Mouse (Mus musculus) ovary, adult 10 weeks (tissue): ENCODE measurements around the gene Iqch. TPM values are rescaled to one million over a fixed set of nuclear protein-coding genes. Genes with fewer than 3 reads are reported as not detected.

ENCODE experiments used
- polyA plus RNA-seq: library from polyadenylated mRNA; stranded (reverse); fragments of 350-450 nt; fragmentation: Illumina TruSeq; extraction: RNeasy Lipid Tissue Mini Kit (QIAGEN cat#74804); gene quantifications from one replicate; pipeline ENCODE4 v1.2.3, GENCODE M21; 2014

Iqch gene
- polyA plus RNA-seq = 0.66 TPM

DNA sequence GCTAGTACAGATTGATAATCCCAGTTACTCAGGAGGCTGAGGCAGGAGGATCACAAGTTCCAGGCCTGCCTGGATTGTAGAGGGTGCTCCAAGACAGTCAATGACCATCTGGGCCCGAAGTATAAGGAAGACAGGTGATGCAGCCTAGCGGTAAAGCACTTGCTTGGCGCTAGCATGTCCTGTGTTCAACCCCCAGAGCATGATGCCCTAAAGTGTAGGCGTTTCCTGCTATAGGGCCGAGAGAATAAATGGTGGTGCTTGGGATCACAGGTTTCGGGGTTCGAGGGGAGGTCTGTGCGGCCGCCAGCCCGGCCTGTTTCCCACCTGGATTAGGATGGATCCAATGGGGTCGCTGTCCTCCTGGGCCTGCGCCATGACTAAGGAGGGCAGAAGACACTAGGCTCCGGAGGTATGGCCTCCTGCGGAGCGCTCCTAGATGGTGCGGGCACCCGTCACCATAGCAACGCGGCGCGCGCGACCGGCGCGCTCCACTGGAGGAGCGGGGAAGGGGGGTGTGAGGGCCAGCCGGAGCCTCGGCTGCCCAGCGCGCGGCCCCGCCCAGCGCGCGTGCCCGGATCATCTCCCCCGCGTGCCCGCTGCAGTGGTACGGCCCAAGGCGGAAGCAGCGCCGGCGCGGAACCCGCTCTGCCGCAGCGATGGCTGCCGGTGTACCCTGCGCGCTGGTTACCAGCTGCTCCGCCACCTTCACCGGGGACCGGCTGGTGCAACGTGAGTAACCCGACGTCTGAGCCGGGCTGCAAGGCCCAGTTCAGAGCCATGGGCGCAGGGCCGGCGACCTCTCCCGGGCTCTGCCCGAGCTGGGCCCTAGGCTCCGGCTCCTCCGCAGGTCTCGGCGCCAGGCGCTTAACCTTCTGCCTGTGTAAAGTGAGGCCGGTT lies at the start of gene Iqch, which contains the start of gene Aagab:
Gene Iqch (minus strand): TSS at position 451 of the 897 bp plus-strand sequence.
Gene Aagab (plus strand): TSS at position 618 of the 897 bp plus-strand sequence.

DNA sequence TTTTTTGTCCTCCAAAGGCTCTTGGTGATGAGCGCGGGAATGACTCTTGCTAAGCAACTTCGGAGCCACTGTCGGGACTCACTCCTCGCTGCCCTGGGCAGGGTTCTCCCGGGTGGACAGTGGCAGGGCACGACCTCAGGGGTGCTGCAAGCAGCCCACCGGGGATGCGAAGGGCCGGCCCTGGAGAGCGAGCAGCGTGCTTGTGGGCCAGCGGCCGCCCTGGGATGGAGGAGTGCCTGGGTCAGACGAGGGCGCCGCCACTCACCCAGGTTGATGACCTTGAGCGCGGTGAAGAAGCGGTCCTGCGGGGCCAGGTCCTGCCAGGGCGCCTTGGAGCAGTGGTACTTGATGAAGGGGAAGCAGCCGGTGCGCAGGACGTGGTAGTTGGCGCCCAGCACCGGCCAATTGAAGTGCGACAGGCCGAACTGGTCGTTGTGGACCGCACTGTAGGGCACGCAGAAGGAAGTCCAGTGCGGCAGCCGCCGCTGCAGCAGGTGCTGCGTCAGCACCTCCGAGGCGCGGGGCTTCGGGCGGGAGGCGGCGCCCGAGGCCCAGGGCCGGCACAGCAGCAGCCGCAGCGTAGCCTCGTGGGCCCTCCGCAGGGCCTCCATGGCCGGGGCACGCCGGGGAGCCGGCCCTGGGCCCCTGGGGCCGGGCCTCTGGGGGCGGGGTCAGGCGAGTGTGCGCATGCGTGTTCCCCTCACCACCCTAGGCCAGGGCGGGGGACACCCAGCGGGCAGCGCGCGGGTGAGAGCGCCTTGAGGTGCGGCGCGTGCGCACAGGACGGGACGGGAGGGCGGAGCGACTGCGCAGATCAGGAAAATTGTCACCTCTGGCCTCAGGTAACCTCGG lies 203.5 kb downstream of the Iqch start, which contains the start of gene 2300009A05Rik:
Gene 2300009A05Rik (minus strand): TSS at position 636 of the 852 bp plus-strand sequence.

DNA sequence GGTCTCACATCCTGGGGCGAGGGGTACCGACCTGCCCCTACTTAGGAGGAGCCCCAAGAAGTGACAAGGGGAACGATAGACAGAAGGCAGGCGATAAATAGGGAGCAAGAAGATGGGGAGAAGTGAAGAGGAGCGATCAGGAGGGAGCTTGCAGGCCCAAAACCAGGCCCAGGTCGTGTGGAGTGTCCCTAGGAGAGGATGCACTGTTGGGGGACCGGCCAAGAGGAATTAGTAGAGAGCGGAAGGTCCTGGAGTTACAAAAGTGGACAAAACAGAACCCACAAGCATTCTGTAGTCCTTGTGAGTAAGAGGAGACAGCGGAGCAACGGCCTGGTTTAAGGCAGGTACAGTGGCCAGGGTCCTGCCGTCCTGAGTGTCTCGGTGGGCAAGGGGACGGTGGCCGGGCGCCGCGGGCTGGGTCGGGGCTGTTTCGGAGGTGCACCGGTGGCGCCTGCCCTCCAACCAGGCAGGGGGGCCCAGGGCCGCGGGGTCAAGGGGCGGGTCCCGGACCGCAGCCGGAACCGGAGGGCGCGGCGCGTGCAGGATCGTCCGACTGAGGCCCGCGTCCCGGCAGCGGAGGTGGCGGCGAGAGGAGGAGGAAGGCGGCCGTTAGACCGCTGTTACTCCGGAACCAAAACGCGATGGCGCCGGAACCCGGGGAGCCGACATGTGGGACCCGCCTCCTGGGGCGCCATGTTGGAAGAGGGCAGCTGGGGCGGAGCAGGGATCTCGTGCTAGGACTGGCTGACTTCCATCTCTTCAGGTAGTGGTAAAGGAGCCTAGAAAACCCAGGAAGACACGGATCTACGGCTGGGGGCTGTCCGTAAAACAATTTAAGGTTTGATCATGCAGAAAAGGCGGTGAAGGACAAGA lies 224.8 kb downstream of the Iqch start, which contains the start of gene Map2k5:
Gene Map2k5 (minus strand): TSS at position 633 of the 873 bp plus-strand sequence.

Other genes starting within 250 kb of the Iqch start
- gene Map2k5, start 224.6 kb downstream of the Iqch start, polyA plus RNA-seq = 19.5 TPM
- gene 2300009A05Rik, start 203.2 kb downstream of the Iqch start, polyA plus RNA-seq = 30.0 TPM
- gene Aagab, start 167 bp upstream of the Iqch start, polyA plus RNA-seq = 12.7 TPM
- gene Smad3, start 155.5 kb upstream of the Iqch start, polyA plus RNA-seq = 23.7 TPM